Mouse (Mus musculus) kidney, adult 9 months (tissue): ENCODE measurements around the gene Mylpf.
"Not testable (repeated sequence)": the region's sequence is repeated elsewhere in the genome, so short reads cannot be mapped to it uniquely, and the experiment has no call there.

Experiments
- DNase-seq: peaks from one replicate; pipeline ENCODE4 v3.0.0; 2022

Mylpf gene

GRCm38 (mm10) chr7:127228615-127229303, 20.1 kb downstream of the Mylpf start:
- DNase-seq, result peak; percentile 85

GRCm38 (mm10) chr7:127231376-127231775, 22.7 kb downstream of the Mylpf start:
- DNase-seq, result no peak

- no peak for DNase-seq
Observed at GRCm38 (mm10) chr7:127231826-127232621, 23.3 kb downstream of the Mylpf start.

GRCm38 (mm10) chr7:127232622-127233367, 24.1 kb downstream of the Mylpf start, which contains the start of the genes Zfp553 and Sept1:
Zfp553 (plus strand) TSS chr7:127233061.
Sept1 (minus strand) TSS chr7:127233130.
- DNase-seq, result peak; percentile 86

GRCm38 (mm10) chr7:127233368-127233749, 24.7 kb downstream of the Mylpf start:
- DNase-seq, result no peak

GRCm38 (mm10) chr7:127233765-127234164, 25.1 kb downstream of the Mylpf start:
- no peak for DNase-seq

- DNase-seq, result no peak
Observed at GRCm38 (mm10) chr7:127234777-127235176, 26.1 kb downstream of the Mylpf start.

GRCm38 (mm10) chr7:127243361-127243867, 34.7 kb downstream of the Mylpf start:
- no peak for DNase-seq

GRCm38 (mm10) chr7:127243870-127244657, 35.4 kb downstream of the Mylpf start, which contains the start of gene Zfp771:
Zfp771 (plus strand) TSS chr7:127244274.
- peak; percentile 97 for DNase-seq

GRCm38 (mm10) chr7:127244658-127245510, 36.2 kb downstream of the Mylpf start:
- no peak for DNase-seq

GRCm38 (mm10) chr7:127250511-127250910, 41.8 kb downstream of the Mylpf start:
- not testable (repeated sequence) for DNase-seq

GRCm38 (mm10) chr7:127252414-127252813, 43.7 kb downstream of the Mylpf start:
- no peak for DNase-seq

- no peak for DNase-seq
Observed at GRCm38 (mm10) chr7:127253341-127253740, 44.7 kb downstream of the Mylpf start.

GRCm38 (mm10) chr7:127253821-127254769, 45.4 kb downstream of the Mylpf start:
- peak; percentile 94 for DNase-seq

GRCm38 (mm10) chr7:127255008-127255407, 46.3 kb downstream of the Mylpf start:
- no peak for DNase-seq

- DNase-seq, result no peak
Observed at GRCm38 (mm10) chr7:127255965-127256364, 47.3 kb downstream of the Mylpf start.

GRCm38 (mm10) chr7:127256518-127256917, 47.8 kb downstream of the Mylpf start:
- DNase-seq, result no peak

GRCm38 (mm10) chr7:127259186-127259905, 50.7 kb downstream of the Mylpf start:
- DNase-seq, result no peak
